Mouse (Mus musculus): ENCODE data around the gene Pa2g4. TPM values are rescaled to one million over a fixed set of nuclear protein-coding genes. Genes with fewer than 3 reads are reported as not detected.

Gene Pa2g4
- total RNA-seq, 2 experiments from 2014 or later: 32.8 to 39.0 TPM

GRCm38 (mm10) chr10:128511761-128512160, 54.0 kb downstream of the Pa2g4 start:
- DNase-seq: no peak
- intact Hi-C loops (cut with DNase I): no loop called here

- DNase-seq: no peak
- intact Hi-C loops (cut with DNase I): no loop called here
Observed at GRCm38 (mm10) chr10:128511189-128511588, 54.6 kb downstream of the Pa2g4 start.

- intact Hi-C loops (cut with DNase I): no loop called here
- no peak for DNase-seq
Observed at GRCm38 (mm10) chr10:128510301-128510700, 55.5 kb downstream of the Pa2g4 start.

GRCm38 (mm10) chr10:128509831-128510230, 56.0 kb downstream of the Pa2g4 start:
- no peak for DNase-seq
- intact Hi-C loops (cut with DNase I): no loop called here

- intact Hi-C loops (cut with DNase I): no loop called here
Observed at GRCm38 (mm10) chr10:128509203-128509602, 56.6 kb downstream of the Pa2g4 start.

GRCm38 (mm10) chr10:128508260-128508659, 57.5 kb downstream of the Pa2g4 start:
- no peak for DNase-seq
- intact Hi-C loops (cut with DNase I): no loop called here

More at GRCm38 (mm10) chr10:128509203-128509602, 56.6 kb downstream of the Pa2g4 start:
- no peak for DNase-seq

Small RNA genes lying within 50 kb of the gene (microRNA-seq; reads per million reads assigned to microRNA genes)
- 0 reads per million in 2 experiments for gene Gm47275
- 0 reads per million in 2 experiments for gene Mir6916
- 0 reads per million in 2 experiments for gene Mir6917

Other genes starting within 250 kb of the Pa2g4 start
- gene Cnpy2, start 243.5 kb downstream of the Pa2g4 start, total RNA-seq (2021): 10 to 100 TPM; 41.6 to 45.4 TPM
- 100 to 1,000 TPM; 586 to 610 TPM for gene Cs, start 228.3 kb downstream of the Pa2g4 start, total RNA-seq (2021)
- gene Coq10a, start 197.0 kb downstream of the Pa2g4 start, total RNA-seq (2021): 100 to 1,000 TPM; 433 to 434 TPM
- 10 to 100 TPM; 50.5 to 55.7 TPM for gene Ankrd52, start 188.9 kb downstream of the Pa2g4 start, total RNA-seq (2021)
- gene Slc39a5, start 164.8 kb downstream of the Pa2g4 start, total RNA-seq (2021): not detected
- 10 to 100 TPM; 48.1 to 50.4 TPM for gene Nabp2, start 154.5 kb downstream of the Pa2g4 start, total RNA-seq (2021)
- gene Rnf41, start 154.3 kb downstream of the Pa2g4 start, total RNA-seq (2021): 10 to 100 TPM; 10.4 to 10.5 TPM
- 10 to 100 TPM; 39.2 to 46.4 TPM for gene Smarcc2, start 106.7 kb downstream of the Pa2g4 start, total RNA-seq (2021)
- 100 to 1,000 TPM; 155 to 171 TPM for gene Myl6, start 71.8 kb downstream of the Pa2g4 start, total RNA-seq (2021)
- 10 to 100 TPM in 1 of 2 experiments, 1 to 10 TPM in 1; 5.6 to 21.4 TPM for gene Myl6b, start 67.3 kb downstream of the Pa2g4 start, total RNA-seq (2021)
- gene Esyt1, start 40.1 kb downstream of the Pa2g4 start, total RNA-seq (2021): 10 to 100 TPM; 12.8 to 13.0 TPM
- 1 to 10 TPM; 3.7 to 5.3 TPM for gene Zc3h10, start 18.2 kb downstream of the Pa2g4 start, total RNA-seq (2021)
- gene Rpl41, start 16.7 kb downstream of the Pa2g4 start, total RNA-seq (2021): 100 to 1,000 TPM; 857 to 980 TPM
- gene Erbb3, start 23.7 kb upstream of the Pa2g4 start, total RNA-seq (2021): 1 to 10 TPM; 2.1 to 4.6 TPM
- gene Rps26, start 60.8 kb upstream of the Pa2g4 start, total RNA-seq (2021): 100 to 1,000 TPM; 289 to 338 TPM
- gene Ikzf4, start 80.0 kb upstream of the Pa2g4 start, total RNA-seq (2021): under 1 TPM; 0.26 to 0.69 TPM
- gene Suox, start 108.1 kb upstream of the Pa2g4 start, total RNA-seq (2021): 10 to 100 TPM; 19.4 to 20.3 TPM
- gene Rab5b, start 130.3 kb upstream of the Pa2g4 start, total RNA-seq (2021): 10 to 100 TPM; 80.4 to 90.1 TPM
- gene Pmel, start 138.2 kb upstream of the Pa2g4 start, total RNA-seq (2021): under 1 TPM in 1 of 2 experiments, not detected in 1; 0.22 TPM
- 1 to 10 TPM; 4.6 to 5.5 TPM for gene Cdk2, start 139.0 kb upstream of the Pa2g4 start, total RNA-seq (2021)
- gene Dgka, start 178.9 kb upstream of the Pa2g4 start, total RNA-seq (2021): 1 to 10 TPM; 7.7 to 9.8 TPM
- 10 to 100 TPM in 1 of 2 experiments, 1 to 10 TPM in 1; 8.8 to 11.7 TPM for gene Pym1, start 181.9 kb upstream of the Pa2g4 start, total RNA-seq (2021)
- gene Mmp19, start 224.9 kb upstream of the Pa2g4 start, total RNA-seq (2021): 1 to 10 TPM in 1 of 2 experiments, under 1 TPM in 1; 0.92 to 2.6 TPM
- gene Dnajc14, start 238.1 kb upstream of the Pa2g4 start, total RNA-seq (2021): 10 to 100 TPM; 19.1 to 20.0 TPM
- gene Tmem198b, start 238.4 kb upstream of the Pa2g4 start, total RNA-seq (2021): 1 to 10 TPM; 2.9 to 3.2 TPM

Measured in gastrocnemius, postnatal 36 days (tissue).